Mouse (Mus musculus) kidney, postnatal 10 days (tissue): ENCODE results near the gene Zfp106.

Experiments used
- DNase-seq: peaks from one replicate; pipeline ENCODE4 v3.0.0; 2021; ENCODE audit warnings: mixed read lengths

Zfp106 gene

GRCm38 (mm10) chr2:120544732-120545131 lies 18.9 kb downstream of the Zfp106 start:
- no peak for DNase-seq

- peak; percentile 88 for DNase-seq
Observed at GRCm38 (mm10) chr2:120539778-120540208, 23.9 kb downstream of the Zfp106 start.

- no peak for DNase-seq
Observed at GRCm38 (mm10) chr2:120539333-120539732, 24.3 kb downstream of the Zfp106 start.

- DNase-seq = no peak
Observed at GRCm38 (mm10) chr2:120531223-120531622, 32.4 kb downstream of the Zfp106 start.

- no peak for DNase-seq
Observed at GRCm38 (mm10) chr2:120529531-120529930, 34.1 kb downstream of the Zfp106 start.

GRCm38 (mm10) chr2:120526771-120527170 lies 36.9 kb downstream of the Zfp106 start:
- DNase-seq = no peak

- DNase-seq = no peak
Observed at GRCm38 (mm10) chr2:120518547-120519210, 45.0 kb downstream of the Zfp106 start.

GRCm38 (mm10) chr2:120514181-120514580 lies 49.5 kb downstream of the Zfp106 start:
- no peak for DNase-seq

GRCm38 (mm10) chr2:120503992-120504391 lies 59.7 kb downstream of the Zfp106 start:
- DNase-seq = no peak

GRCm38 (mm10) chr2:120503094-120503493 lies 60.5 kb downstream of the Zfp106 start:
- no peak for DNase-seq

- DNase-seq = peak; percentile 63
Observed at GRCm38 (mm10) chr2:120502605-120502990, 61.0 kb downstream of the Zfp106 start.

- DNase-seq = peak; percentile 32
Observed at GRCm38 (mm10) chr2:120501931-120502604, 61.6 kb downstream of the Zfp106 start.

GRCm38 (mm10) chr2:120501136-120501918 lies 62.3 kb downstream of the Zfp106 start:
- no peak for DNase-seq

- DNase-seq = no peak
Observed at GRCm38 (mm10) chr2:120499971-120500471, 63.6 kb downstream of the Zfp106 start.

GRCm38 (mm10) chr2:120496511-120496910 lies 67.1 kb downstream of the Zfp106 start:
- DNase-seq = no peak

- DNase-seq = no peak
Observed at GRCm38 (mm10) chr2:120493254-120493653, 70.4 kb downstream of the Zfp106 start.

- no peak for DNase-seq
Observed at GRCm38 (mm10) chr2:120484241-120484640, 79.4 kb downstream of the Zfp106 start.

GRCm38 (mm10) chr2:120482506-120483389 lies 80.9 kb downstream of the Zfp106 start:
- DNase-seq = peak; percentile 26

- DNase-seq = no peak
Observed at GRCm38 (mm10) chr2:120481921-120482320, 81.7 kb downstream of the Zfp106 start.

- peak; percentile 90 for DNase-seq
Observed at GRCm38 (mm10) chr2:120478600-120478999, 85.0 kb downstream of the Zfp106 start.

- no peak for DNase-seq
Observed at GRCm38 (mm10) chr2:120476277-120477087, 87.2 kb downstream of the Zfp106 start.
